Mouse (Mus musculus) embryonic facial prominence, embryonic 10.5 days (tissue): ENCODE results near the gene 1810065E05Rik. TPM values are rescaled to one million over a fixed set of nuclear protein-coding genes. Genes with fewer than 3 reads are reported as not detected.

Source experiments
- DNase-seq: peaks from one replicate; pipeline ENCODE4 v3.0.0-alpha.2; 2017; ENCODE audit warnings: low spot score
- H3K27ac ChIP-seq: fragments of 300-500 bp; sonication (generic); replicated peaks from 2 replicates; pipeline ENCODE4 v1.5.1; 2016; ENCODE audit warnings: mild to moderate bottlenecking
- H3K27me3 ChIP-seq: fragments of 300-500 bp; sonication (generic); replicated peaks from 2 replicates; pipeline ENCODE4 v1.6.1; 2016; ENCODE audit warnings: low read depth, mild to moderate bottlenecking; ENCODE audit not compliant: poor library complexity, severe bottlenecking
- H3K36me3 ChIP-seq: fragments of 300-500 bp; sonication (generic); replicated peaks from 2 replicates; pipeline ENCODE4 v1.6.1; 2016; ENCODE audit warnings: mild to moderate bottlenecking, moderate library complexity
- H3K4me1 ChIP-seq: fragments of 300-500 bp; sonication (generic); 2 replicates; pipeline ENCODE4 v1.6.1; 2016
- H3K4me3 ChIP-seq: fragments of 300-500 bp; sonication (generic); 2 replicates; pipeline ENCODE4 v1.5.1; 2016; ENCODE audit warnings: mild to moderate bottlenecking, moderate library complexity
- H3K9me3 ChIP-seq: fragments of 300-500 bp; sonication (generic); 2 replicates; pipeline ENCODE4 v1.6.1; 2016; ENCODE audit warnings: mild to moderate bottlenecking
- WGBS: fragments of 180-500 bp; shearing (Covaris S2); methylation state at CpG from one replicate; pipeline ENCODE4 v1.1.7; 2016; 5-methylcytosine and 5-hydroxymethylcytosine counted together
- polyA plus RNA-seq: library from polyadenylated mRNA; unstranded; fragments of >200 nt; fragmentation: Nextera tagmentation; extraction: Ambion mirVana; gene quantifications from 2 replicates; pipeline ENCODE4 v1.2.1, GENCODE M21; 2016

The 1810065E05Rik gene
- polyA plus RNA-seq: not detected in 2 replicates

GRCm38 (mm10) chr11:58420815-58421214 is at the start of gene 1810065E05Rik:
Gene 1810065E05Rik, plus strand, starts transcription at chr11:58421111.
- DNase-seq: no peak
- no peaks in the 10 kb centered on the region for H3K36me3 ChIP-seq
- H3K27ac ChIP-seq: no peak within 1 kb of the TSS
- no peak within 1 kb of the TSS for H3K4me3 ChIP-seq
- peaks cover 7% of the 10 kb centered on the region; the same call in 1 of the 2 replicates for H3K4me1 ChIP-seq
- no peaks in the 10 kb centered on the region for H3K9me3 ChIP-seq
- H3K27me3 ChIP-seq: no peaks in the 10 kb centered on the region
- WGBS: 74% methylated on average over 1 of the region's 1 CpGs

- no peak overlapping the region for H3K27ac ChIP-seq
- H3K27me3 ChIP-seq: no peaks in the 10 kb centered on the region
- H3K9me3 ChIP-seq: no peaks in the 10 kb centered on the region
- no peaks in the 10 kb centered on the region for H3K4me1 ChIP-seq
- no peaks in the 10 kb centered on the region for H3K36me3 ChIP-seq
- no peak overlapping the region for H3K4me3 ChIP-seq
- DNase-seq: no peak
- 87% methylated on average over 2 of the region's 2 CpGs for WGBS
Observed at GRCm38 (mm10) chr11:58377273-58377672, 43.6 kb upstream of the 1810065E05Rik start.

GRCm38 (mm10) chr11:58377686-58378085 is 43.2 kb upstream of the 1810065E05Rik start:
- H3K9me3 ChIP-seq: no peaks in the 10 kb centered on the region
- 71% methylated on average over 1 of the region's 1 CpGs for WGBS
- H3K36me3 ChIP-seq: no peaks in the 10 kb centered on the region
- no peak overlapping the region for H3K4me3 ChIP-seq
- no peaks in the 10 kb centered on the region for H3K27me3 ChIP-seq
- no peak for DNase-seq
- no peak overlapping the region for H3K27ac ChIP-seq
- no peaks in the 10 kb centered on the region for H3K4me1 ChIP-seq

GRCm38 (mm10) chr11:58378763-58379278 is 42.1 kb upstream of the 1810065E05Rik start, which contains the start of gene Lypd8:
Gene Lypd8, plus strand, starts transcription at chr11:58379043.
- whole genome bisulfite sequencing: 83% methylated on average over 3 of the region's 3 CpGs
- Histone ChIP-seq H3K4me1 (no peaks in the 10 kb centered on the region), H3K4me3 (no peak within 1 kb of the TSS), H3K27me3 (no peaks in the 10 kb centered on the region), H3K9me3 (no peaks in the 10 kb centered on the region), H3K27ac (no peak within 1 kb of the TSS), H3K36me3 (no peaks in the 10 kb centered on the region)
- no peak for DNase-seq

- Histone ChIP-seq H3K4me1 (no peaks in the 10 kb centered on the region), H3K27me3 (no peaks in the 10 kb centered on the region), H3K4me3 (no peak overlapping the region), H3K36me3 (no peaks in the 10 kb centered on the region), H3K27ac (no peak overlapping the region), H3K9me3 (no peaks in the 10 kb centered on the region)
- 92% methylated on average over 1 of the region's 1 CpGs for WGBS
- DNase-seq: no peak
Observed at GRCm38 (mm10) chr11:58379516-58379915, 41.4 kb upstream of the 1810065E05Rik start.

- Histone ChIP-seq H3K27ac (no peak overlapping the region), H3K27me3 (no peaks in the 10 kb centered on the region), H3K9me3 (no peaks in the 10 kb centered on the region), H3K4me1 (no peaks in the 10 kb centered on the region), H3K36me3 (no peaks in the 10 kb centered on the region), H3K4me3 (no peak overlapping the region)
- no peak for DNase-seq
- WGBS: 91% methylated on average over 6 of the region's 6 CpGs
Observed at GRCm38 (mm10) chr11:58382471-58382870, 38.4 kb upstream of the 1810065E05Rik start.

GRCm38 (mm10) chr11:58399985-58400645 is 20.8 kb upstream of the 1810065E05Rik start:
- WGBS: 55% methylated on average over 6 of the region's 6 CpGs
- DNase-seq: no peak
- H3K36me3 ChIP-seq: no peaks in the 10 kb centered on the region
- no peak overlapping the region for H3K27ac ChIP-seq
- H3K4me1 ChIP-seq: no peaks in the 10 kb centered on the region; the same call in 1 of the 2 replicates
- no peaks in the 10 kb centered on the region for H3K9me3 ChIP-seq
- H3K4me3 ChIP-seq: no peak overlapping the region
- no peaks in the 10 kb centered on the region for H3K27me3 ChIP-seq

GRCm38 (mm10) chr11:58400655-58401054 is 20.3 kb upstream of the 1810065E05Rik start:
- H3K4me3 ChIP-seq: no peak overlapping the region
- H3K36me3 ChIP-seq: no peaks in the 10 kb centered on the region
- H3K27ac ChIP-seq: no peak overlapping the region
- 52% methylated on average over 5 of the region's 5 CpGs for WGBS
- no peak for DNase-seq
- H3K4me1 ChIP-seq: no peaks in the 10 kb centered on the region; the same call in 1 of the 2 replicates
- no peaks in the 10 kb centered on the region for H3K27me3 ChIP-seq
- H3K9me3 ChIP-seq: no peaks in the 10 kb centered on the region

- no peaks in the 10 kb centered on the region for H3K27me3 ChIP-seq
- no peaks in the 10 kb centered on the region for H3K9me3 ChIP-seq
- WGBS: 87% methylated on average over 3 of the region's 3 CpGs
Observed at GRCm38 (mm10) chr11:58408066-58408465, 12.8 kb upstream of the 1810065E05Rik start.

GRCm38 (mm10) chr11:58418336-58418735 is 2.6 kb upstream of the 1810065E05Rik start:
- 81% methylated on average over 3 of the region's 3 CpGs for WGBS
- Histone ChIP-seq H3K4me3 (no peak overlapping the region), H3K4me1 (peaks cover 7% of the 10 kb centered on the region; the same call in 1 of the 2 replicates), H3K27me3 (no peaks in the 10 kb centered on the region), H3K27ac (no peak overlapping the region), H3K9me3 (no peaks in the 10 kb centered on the region), H3K36me3 (no peaks in the 10 kb centered on the region)
- no peak for DNase-seq

More at GRCm38 (mm10) chr11:58408066-58408465, 12.8 kb upstream of the 1810065E05Rik start:
- Histone ChIP-seq H3K36me3 (no peaks in the 10 kb centered on the region), H3K4me3 (no peak overlapping the region), H3K4me1 (no peaks in the 10 kb centered on the region), H3K27ac (no peak overlapping the region)
- DNase-seq: no peak

GRCm38 (mm10) chr11:58432259-58432658 is 11.3 kb downstream of the 1810065E05Rik start, which contains the start of gene Gm12253:
Gene Gm12253, plus strand, starts transcription at chr11:58432559.
- Histone ChIP-seq H3K4me1 (peaks cover 9% of the 10 kb centered on the region), H3K4me3 (no peak within 1 kb of the TSS), H3K27me3 (no peaks in the 10 kb centered on the region), H3K9me3 (no peaks in the 10 kb centered on the region), H3K36me3 (no peaks in the 10 kb centered on the region), H3K27ac (no peak within 1 kb of the TSS)
- WGBS: 93% methylated on average over 3 of the region's 3 CpGs
- no peak for DNase-seq

- Histone ChIP-seq H3K36me3 (no peaks in the 10 kb centered on the region), H3K9me3 (no peaks in the 10 kb centered on the region), H3K27ac (no peak overlapping the region), H3K27me3 (no peaks in the 10 kb centered on the region), H3K4me3 (no peak overlapping the region), H3K4me1 (no peaks in the 10 kb centered on the region)
- WGBS: 58% methylated on average over 5 of the region's 5 CpGs
- DNase-seq: no peak
Observed at GRCm38 (mm10) chr11:58437866-58438265, 17.0 kb downstream of the 1810065E05Rik start.

GRCm38 (mm10) chr11:58452759-58453158 is 31.8 kb downstream of the 1810065E05Rik start, which contains the start of gene Lypd9:
Gene Lypd9, minus strand, starts transcription at chr11:58452923.
- no peak within 1 kb of the TSS for H3K4me3 ChIP-seq
- 96% methylated on average over 9 of the region's 9 CpGs for WGBS
- H3K4me1 ChIP-seq: peaks cover 28% of the 10 kb centered on the region
- no peaks in the 10 kb centered on the region for H3K27me3 ChIP-seq
- H3K36me3 ChIP-seq: no peaks in the 10 kb centered on the region
- peaks cover 7% of the 10 kb centered on the region for H3K9me3 ChIP-seq
- DNase-seq: peak; percentile 12
- peak within 1 kb of the TSS; percentile 77 for H3K27ac ChIP-seq
